Mouse (Mus musculus) thymus, adult 2 months (tissue): Measurements from ENCODE around the gene Lad1.

Source experiments
- CTCF ChIP-seq: fragments of 200-500 bp; IDR thresholded peaks from 2 replicates; pipeline ENCODE4 v1.5.1; 2012; ENCODE audit warnings: mild to moderate bottlenecking, control low read depth, low read length, moderate library complexity, borderline replicate concordance; ENCODE audit not compliant: control insufficient read depth, poor library complexity, insufficient read depth; ENCODE audit errors: extremely low read depth
- POLR2A ChIP-seq: fragments of 200-500 bp; IDR thresholded peaks from 2 replicates; pipeline ENCODE4 v1.6.1; 2012; ENCODE audit warnings: mild to moderate bottlenecking, low read length, control low read depth, moderate library complexity; ENCODE audit not compliant: control insufficient read depth, poor library complexity, insufficient read depth; ENCODE audit errors: extremely low read depth

DNA sequence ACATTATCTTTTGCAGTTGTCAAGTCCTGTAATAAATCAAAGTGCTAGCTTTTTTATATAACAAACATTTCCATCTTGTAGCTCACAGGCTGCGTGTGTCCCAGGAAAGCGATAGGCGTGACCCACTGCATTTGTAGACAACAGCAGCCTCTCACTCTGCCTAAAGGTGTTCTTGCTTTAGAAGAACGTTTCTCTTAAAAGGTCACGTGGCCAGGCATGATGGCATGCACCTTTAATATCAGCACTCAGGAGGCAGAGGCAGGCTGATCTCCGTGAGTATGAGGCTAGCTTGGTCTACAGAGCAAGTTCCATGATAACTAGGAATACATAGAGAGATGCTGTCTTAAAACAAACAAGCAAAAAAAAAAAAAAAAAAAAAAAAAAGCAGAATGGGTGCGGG lies 40.1 kb downstream of the Lad1 start:
- TF ChIP-seq POLR2A = no peak
- no peak for TF ChIP-seq CTCF
